ENCODE assay signal across 8 mouse cellular contexts in genomic region chr2:73218913-73219312, GRCm38 (mm10). TPM values are rescaled to one million over a fixed set of nuclear protein-coding genes. Genes with fewer than 3 reads are reported as not detected.
DNase-seq lines count a peak whose midpoint lies in the region; ATAC-seq and TF ChIP-seq lines count a peak whose summit lies in the region.

Gene Ola1, minus strand, starts transcription at chr2:73218924.

- H3K9me3 ChIP-seq in ES-Bruce4 (replicated peaks; ENCODE audit: control insufficient read depth, insufficient read depth, low read length, poor library complexity, severe bottlenecking), result no peaks in the 10 kb centered on the region
- H3K9me3 ChIP-seq in hindbrain, postnatal 0 days (ENCODE audit: low read length), result no peaks in the 10 kb centered on the region

- 87% methylated on average over 5 of the region's 5 CpGs for WGBS in hindbrain, postnatal 0 days

- no peak within 1 kb of the TSS for H3K9ac ChIP-seq in ES-Bruce4 (ENCODE audit: low read depth, poor library complexity, severe bottlenecking)
- no peak within 1 kb of the TSS for H3K9ac ChIP-seq in hindbrain, postnatal 0 days (replicated peaks; ENCODE audit: low read length)

- no peak for TF ChIP-seq EP300 in ES-Bruce4 (IDR thresholded peaks at IDR 0.05; ENCODE audit: insufficient read depth, low read depth, low read length)

- ATAC-seq in hindbrain, postnatal 0 days, result no peak
- no peak for ATAC-seq in megakaryocyte, adult 5-6 weeks (ENCODE audit: poor library complexity, severe bottlenecking)

- no peak within 1 kb of the TSS for H3K4me2 ChIP-seq in hindbrain, postnatal 0 days (ENCODE audit: low read depth, low read length)

- H3K27me3 ChIP-seq in ES-Bruce4 (ENCODE audit: control insufficient read depth, insufficient read depth, low read length, poor library complexity, severe bottlenecking), result no peaks in the 10 kb centered on the region
- H3K27me3 ChIP-seq in hindbrain, postnatal 0 days (ENCODE audit: insufficient read depth, low read length), result no peaks in the 10 kb centered on the region

- no peak for TF ChIP-seq CTCF in ES-Bruce4 (IDR thresholded peaks at IDR 0.05; ENCODE audit: low read depth, low read length)
- TF ChIP-seq CTCF in hindbrain, postnatal 0 days (IDR thresholded peaks at IDR 0.05; ENCODE audit: low read depth), result no peak

- no peaks in the 10 kb centered on the region for H3K36me3 ChIP-seq in ES-Bruce4 (ENCODE audit: control insufficient read depth, insufficient read depth, low read length, poor library complexity, severe bottlenecking)
- H3K36me3 ChIP-seq in hindbrain, postnatal 0 days (ENCODE audit: insufficient read depth, low read length), result no peaks in the 10 kb centered on the region

- H3K4me1 ChIP-seq in ES-Bruce4 (ENCODE audit: control insufficient read depth, insufficient read depth, low read length), result no peaks in the 10 kb centered on the region
- no peaks in the 10 kb centered on the region; the same call in 1 of the 2 replicates for H3K4me1 ChIP-seq in hindbrain, postnatal 0 days (ENCODE audit: insufficient read depth, low read length)

- no peak for TF ChIP-seq POLR2A in ES-Bruce4 (IDR thresholded peaks at IDR 0.05; ENCODE audit: insufficient read depth, low read length)

- H3K4me3 ChIP-seq in ES-Bruce4 (ENCODE audit: low read depth, low read length), result no peak within 1 kb of the TSS
- no peak within 1 kb of the TSS for H3K4me3 ChIP-seq in hindbrain, postnatal 0 days (ENCODE audit: low read length)

- DNase-seq in adrenal gland, postnatal 10 days, result no peak
- DNase-seq in gastrocnemius, adult 8-10 months (ENCODE audit: low spot score in 2 of 2), result no peak
- DNase-seq in hindbrain, postnatal 0 days (ENCODE audit: low spot score), result no peak
- no peak for DNase-seq in cerebellum, postnatal 36 days
- DNase-seq in thymus, postnatal 4 days, result no peak
- DNase-seq in frontal cortex, postnatal 25 days (ENCODE audit: low spot score in 2 of 2), result no peak

- no peak within 1 kb of the TSS for H3K27ac ChIP-seq in ES-Bruce4 (ENCODE audit: insufficient read depth, low read length)
- H3K27ac ChIP-seq in hindbrain, postnatal 0 days, result no peak within 1 kb of the TSS

RNA-seq across cellular contexts. Expression of gene Ola1, which starts in this region (rescaled TPM):
- 186 and 205 TPM in 2 replicates for polyA plus RNA-seq in ES-Bruce4 (2011; ENCODE audit: insufficient read depth, insufficient read length, low read depth, missing spikeins)
- 10 to 100 TPM; 54.7 to 55.2 TPM for total RNA-seq in adrenal gland, postnatal 10 days (2021)
- 10 to 100 TPM; 49.7 to 61.4 (median 53.0) TPM for total RNA-seq in gastrocnemius, adult 8-10 months (2022)
- total RNA-seq in hindbrain, postnatal 0 days (2014; rRNA removed), result 39.7 and 49.9 TPM in 2 replicates
- polyA plus RNA-seq in hindbrain, postnatal 0 days (2015; fragmentation: Nextera tagmentation; extraction: Ambion mirVana), result 102 and 105 TPM in 2 replicates
- total RNA-seq in megakaryocyte, adult 5-6 weeks (2015), result 85.1 and 87.6 TPM in 2 replicates
- 82.6 and 89.2 TPM in 2 replicates for total RNA-seq in megakaryocyte, adult 5-6 weeks (2017)
